Mouse (Mus musculus): Measurements from ENCODE around the gene Sf1.

DNA sequence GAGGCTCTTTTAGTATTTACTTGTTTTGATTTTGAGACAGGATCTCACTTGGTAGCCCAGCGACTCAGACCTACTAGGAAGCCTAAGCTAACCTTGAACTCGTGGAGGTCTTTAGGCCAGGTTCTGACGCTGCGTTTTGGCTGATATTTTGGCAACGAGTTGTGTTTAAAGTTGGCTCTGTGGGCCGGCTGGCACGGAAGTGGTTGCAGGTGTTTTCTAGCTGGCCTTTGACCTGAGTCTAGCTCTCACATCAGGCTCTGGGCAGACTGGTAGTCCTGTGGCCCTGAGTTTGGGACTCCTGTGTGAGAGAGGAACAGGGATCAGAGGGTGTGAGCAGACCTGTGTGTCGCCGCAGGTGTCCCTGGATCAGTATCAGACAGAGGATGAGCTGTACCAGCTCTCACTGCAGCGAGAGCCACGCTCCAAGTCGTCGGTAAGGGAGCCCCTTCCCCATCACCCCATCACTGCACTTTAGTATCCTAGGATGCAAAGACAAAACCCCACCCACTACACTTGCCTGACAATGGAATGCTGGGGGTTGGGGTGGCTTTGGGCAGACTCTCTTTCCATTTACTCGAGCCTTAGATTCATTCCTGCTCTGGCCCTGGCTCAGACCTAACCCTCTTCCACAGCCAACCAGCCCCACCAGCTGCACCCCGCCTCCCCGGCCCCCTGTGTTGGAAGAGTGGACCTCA is 44.5 kb downstream of the Sf1 start:
- TF ChIP-seq CTCF (IDR thresholded peaks at IDR 0.05; ENCODE audit: insufficient read depth, low read depth, low read length) (no peak), POLR2A (IDR thresholded peaks at IDR 0.05; ENCODE audit: insufficient read depth, low read depth, low read length) (no peak)
